Mouse (Mus musculus): Measurements from ENCODE around the gene Tsc2.

GRCm38 (mm10) chr17:24640119-24640518 is 7.7 kb upstream of the Tsc2 start:
- TF ChIP-seq CTCF (IDR thresholded peaks at IDR 0.05; ENCODE audit: low read depth) (no peak), EP300 (optimal IDR thresholded peaks at IDR 0.05) (no peak)
